Comparison of ENCODE assay signal across 9 mouse cellular contexts in the genomic region with DNA sequence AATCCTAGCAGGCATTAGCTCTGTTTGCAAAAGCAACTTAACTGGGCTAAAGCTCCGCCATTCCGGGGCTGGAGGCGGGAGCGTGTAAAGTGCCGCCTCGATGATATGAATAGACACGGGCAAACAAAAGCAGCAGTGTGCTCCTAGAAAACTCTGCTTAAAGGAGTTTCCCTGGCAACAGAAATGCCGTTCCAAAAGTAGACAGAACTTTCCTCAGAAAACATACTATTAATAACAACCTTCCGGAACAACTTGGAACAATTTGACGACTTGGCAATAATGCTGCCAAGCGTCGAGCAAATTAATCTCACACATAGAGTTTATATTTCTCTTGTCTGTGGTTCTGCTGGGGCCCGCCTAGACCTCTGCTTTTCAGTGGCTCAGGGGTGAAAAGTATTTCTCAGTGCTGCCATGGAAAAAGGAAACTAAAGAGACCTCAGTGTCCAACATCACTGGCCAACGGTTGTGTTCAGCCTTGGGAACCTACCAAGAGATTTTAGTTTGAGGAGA.
DNase-seq lines count a peak whose midpoint lies in the region; ATAC-seq and TF ChIP-seq lines count a peak whose summit lies in the region.
"Had no signal": no experiment of that assay in that cellular context is flagged by ENCODE, and none has a peak within 500 bp of the region (broad histone marks: within the 10 kb centered on the region; RNA-seq: fewer than 3 reads in every experiment).

No protein-coding gene starts in this region.

- no peaks in the 10 kb centered on the region for H3K36me3 ChIP-seq in embryonic facial prominence, embryonic 10.5 days (replicated peaks)
- no peaks in the 10 kb centered on the region for H3K36me3 ChIP-seq in intestine, embryonic 16.5 days (ENCODE audit: control insufficient read depth, insufficient read depth, low read length)
- no peaks in the 10 kb centered on the region for H3K36me3 ChIP-seq in midbrain, postnatal 0 days (ENCODE audit: insufficient read depth, low read length)

- intact Hi-C loops in left cerebral cortex, adult 2 months (cut with DNase I), result loop anchor here (2.0 to 10.0 kb wide), 3 partner anchors 111 to 1219 kb away; no protein-coding TSS in a partner anchor

- H3K9ac ChIP-seq in intestine, embryonic 16.5 days (ENCODE audit: low read depth, low read length), result no peak overlapping the region; the same call in 1 of the 2 replicates
- H3K9ac ChIP-seq in midbrain, postnatal 0 days (replicated peaks; ENCODE audit: low read length, poor library complexity, severe bottlenecking), result no peak overlapping the region

- DNase-seq in adrenal gland, postnatal 14 days, result peak; percentile 32
- DNase-seq in embryonic facial prominence, embryonic 10.5 days (ENCODE audit: low spot score), result peak; percentile 60
- peak; percentile 94 for DNase-seq in heart, adult 11 months
- peak; percentile 68 to 77 for DNase-seq in left cerebral cortex, adult 2 months (ENCODE audit: extremely low spot score in 1 of 2, low spot score in 2 of 2)
- peak; percentile 84 for DNase-seq in midbrain, postnatal 0 days (ENCODE audit: low spot score)
- DNase-seq in B cell, adult 2 months, result no peak
- DNase-seq in spleen, postnatal 14 days (ENCODE audit: low spot score in 2 of 2), result no peak

- peak overlapping the region; percentile 23; the same call in 1 of the 2 replicates for H3K4me3 ChIP-seq in embryonic facial prominence, embryonic 10.5 days
- H3K4me3 ChIP-seq in intestine, embryonic 16.5 days (ENCODE audit: low read length), result 0 out of 2 replicates have a peak overlapping the region, but pooled peaks have one; percentile 7
- H3K4me3 ChIP-seq in left cerebral cortex, adult 2 months, result peak overlapping the region; percentile 15; the same call in 1 of the 2 replicates
- no peak overlapping the region for H3K4me3 ChIP-seq in midbrain, postnatal 0 days (ENCODE audit: low read depth, low read length)
- H3K4me3 ChIP-seq: myocyte had no signal

- H3K27ac ChIP-seq in embryonic facial prominence, embryonic 10.5 days (replicated peaks), result peak overlapping the region; percentile 84
- no peak overlapping the region for H3K27ac ChIP-seq in intestine, embryonic 16.5 days (ENCODE audit: low read length)
- peak overlapping the region; percentile 62; the same call in 1 of the 2 replicates for H3K27ac ChIP-seq in left cerebral cortex, adult 2 months
- H3K27ac ChIP-seq in midbrain, postnatal 0 days (ENCODE audit: low read depth, low read length), result peak overlapping the region; percentile 67

- ATAC-seq in intestine, embryonic 16.5 days, result no peak
- peak; percentile 80 for ATAC-seq in midbrain, postnatal 0 days (ENCODE audit: low FRiP score)

- H3K4me1 ChIP-seq in embryonic facial prominence, embryonic 10.5 days, result peaks cover 18% of the 10 kb centered on the region
- H3K4me1 ChIP-seq in intestine, embryonic 16.5 days (ENCODE audit: control insufficient read depth, insufficient read depth, low read length), result peaks cover 3% of the 10 kb centered on the region
- H3K4me1 ChIP-seq in midbrain, postnatal 0 days (ENCODE audit: insufficient read depth, low read length), result peaks cover 3% of the 10 kb centered on the region; the same call in 1 of the 2 replicates

- no peaks in the 10 kb centered on the region for H3K9me3 ChIP-seq in embryonic facial prominence, embryonic 10.5 days
- no peaks in the 10 kb centered on the region for H3K9me3 ChIP-seq in intestine, embryonic 16.5 days (ENCODE audit: control insufficient read depth, low read length)
- H3K9me3 ChIP-seq in midbrain, postnatal 0 days (ENCODE audit: low read length), result no peaks in the 10 kb centered on the region

- H3K4me2 ChIP-seq in intestine, embryonic 16.5 days (ENCODE audit: low read depth, low read length), result peak overlapping the region; percentile 34
- H3K4me2 ChIP-seq in midbrain, postnatal 0 days (ENCODE audit: low read depth, low read length, poor library complexity, severe bottlenecking), result peak overlapping the region; percentile 34

- H3K27me3 ChIP-seq in embryonic facial prominence, embryonic 10.5 days (replicated peaks; ENCODE audit: low read depth, poor library complexity, severe bottlenecking), result no peaks in the 10 kb centered on the region
- no peaks in the 10 kb centered on the region for H3K27me3 ChIP-seq in intestine, embryonic 16.5 days (replicated peaks; ENCODE audit: control insufficient read depth, insufficient read depth, low read length)
- no peaks in the 10 kb centered on the region for H3K27me3 ChIP-seq in midbrain, postnatal 0 days (ENCODE audit: insufficient read depth, low read length)

- no peak for TF ChIP-seq CTCF in left cerebral cortex, adult 2 months (IDR thresholded peaks at IDR 0.05)
- TF ChIP-seq CTCF in midbrain, postnatal 0 days (IDR thresholded peaks at IDR 0.05), result no peak

- 32% methylated on average over 14 of the region's 14 CpGs for WGBS in embryonic facial prominence, embryonic 10.5 days
- WGBS in intestine, embryonic 16.5 days, result 21% methylated on average over 14 of the region's 14 CpGs
- 10% methylated on average over 14 of the region's 14 CpGs for WGBS in midbrain, postnatal 0 days

Comparison
In these comparisons a context has a peak if more than half of its experiments do, and no peak if none do; other contexts are left out.
1. DNase-seq: peak in adrenal gland, postnatal 14 days (single experiment), embryonic facial prominence, embryonic 10.5 days (single experiment), heart, adult 11 months (single experiment), left cerebral cortex, adult 2 months (2 of 2) and midbrain, postnatal 0 days (single experiment); none in B cell, adult 2 months (0 of 2) and spleen, postnatal 14 days (0 of 2).